Mouse (Mus musculus) bone marrow macrophage, adult 2 months (primary cell): ENCODE results near the gene Nod1.

ENCODE experiments used
- CTCF ChIP-seq: IDR thresholded peaks from 2 replicates; pipeline ENCODE4 v1.5.1; 2012; ENCODE audit warnings: low read depth, mild to moderate bottlenecking, low read length, moderate library complexity
- POLR2A ChIP-seq: IDR thresholded peaks from 2 replicates; pipeline ENCODE4 v1.6.1; 2012; ENCODE audit warnings: mild to moderate bottlenecking, low read depth, low read length, borderline replicate concordance

GRCm38 (mm10) chr6:54918521-54918920, 53.9 kb downstream of the Nod1 start:
- no peak for TF ChIP-seq CTCF
- no peak for TF ChIP-seq POLR2A
